Mouse (Mus musculus): Measurements from ENCODE around the gene Adgrg3.

Gene Adgrg3

GRCm38 (mm10) chr8:94992996-94993724, 24.3 kb upstream of the Adgrg3 start:
- peak in 1 of 2 experiments; percentile 9 for DNase-seq

DNA sequence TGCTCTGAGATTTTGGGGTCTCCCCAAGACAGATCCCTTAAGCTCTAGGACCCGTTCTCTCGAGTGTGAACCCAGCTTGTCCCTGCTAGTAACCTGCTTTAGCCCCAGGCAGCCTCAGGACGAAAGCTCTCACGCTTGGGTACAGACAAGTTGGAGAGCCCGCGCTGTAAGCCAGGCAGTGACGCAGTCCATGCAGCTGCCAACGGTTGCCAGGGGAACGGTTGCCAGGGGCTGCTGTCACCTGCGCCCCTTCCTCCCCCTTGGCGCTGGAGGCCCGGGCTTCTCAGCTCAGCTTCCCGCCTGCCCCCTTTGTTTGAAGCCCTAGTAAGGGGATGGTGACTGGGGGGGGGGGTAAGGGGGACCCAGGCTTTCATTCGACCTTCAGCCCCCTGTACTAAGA, 23.5 kb upstream of the Adgrg3 start:
- DNase-seq = peak in 1 of 2 experiments; percentile 23

- DNase-seq = no peak
Observed at GRCm38 (mm10) chr8:94994510-94994909, 23.0 kb upstream of the Adgrg3 start.

DNA sequence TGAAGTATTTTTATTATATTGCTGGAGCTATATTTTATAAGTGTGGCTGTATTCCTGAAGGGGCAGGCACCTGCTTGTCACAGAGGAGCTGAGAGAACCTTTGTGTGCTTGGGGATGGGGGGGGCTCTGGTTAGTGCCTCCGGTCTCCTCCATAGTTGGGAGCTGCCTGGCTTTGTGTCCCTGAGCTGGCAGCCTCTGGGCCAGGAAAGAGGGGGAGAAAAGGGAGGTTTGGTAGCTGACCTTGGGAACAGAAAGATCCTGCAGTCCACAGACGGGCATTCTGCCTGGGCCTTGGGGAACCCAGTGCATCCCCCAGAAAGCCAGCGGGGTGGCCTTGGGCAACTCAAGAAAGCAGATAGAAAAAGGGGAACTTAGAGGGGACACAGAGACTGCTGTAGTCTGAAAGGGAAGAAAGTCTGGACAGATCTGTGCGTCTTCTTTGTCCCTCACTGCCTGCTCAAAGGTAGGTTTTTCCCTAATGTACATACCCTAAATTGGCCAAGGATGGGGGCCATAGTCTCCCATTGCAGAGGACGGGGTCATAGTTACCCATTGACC, 22.1 kb upstream of the Adgrg3 start:
- DNase-seq = peak in 1 of 2 experiments; percentile 23

- no peak for DNase-seq
Observed at GRCm38 (mm10) chr8:94996037-94996436, 21.5 kb upstream of the Adgrg3 start.

DNA sequence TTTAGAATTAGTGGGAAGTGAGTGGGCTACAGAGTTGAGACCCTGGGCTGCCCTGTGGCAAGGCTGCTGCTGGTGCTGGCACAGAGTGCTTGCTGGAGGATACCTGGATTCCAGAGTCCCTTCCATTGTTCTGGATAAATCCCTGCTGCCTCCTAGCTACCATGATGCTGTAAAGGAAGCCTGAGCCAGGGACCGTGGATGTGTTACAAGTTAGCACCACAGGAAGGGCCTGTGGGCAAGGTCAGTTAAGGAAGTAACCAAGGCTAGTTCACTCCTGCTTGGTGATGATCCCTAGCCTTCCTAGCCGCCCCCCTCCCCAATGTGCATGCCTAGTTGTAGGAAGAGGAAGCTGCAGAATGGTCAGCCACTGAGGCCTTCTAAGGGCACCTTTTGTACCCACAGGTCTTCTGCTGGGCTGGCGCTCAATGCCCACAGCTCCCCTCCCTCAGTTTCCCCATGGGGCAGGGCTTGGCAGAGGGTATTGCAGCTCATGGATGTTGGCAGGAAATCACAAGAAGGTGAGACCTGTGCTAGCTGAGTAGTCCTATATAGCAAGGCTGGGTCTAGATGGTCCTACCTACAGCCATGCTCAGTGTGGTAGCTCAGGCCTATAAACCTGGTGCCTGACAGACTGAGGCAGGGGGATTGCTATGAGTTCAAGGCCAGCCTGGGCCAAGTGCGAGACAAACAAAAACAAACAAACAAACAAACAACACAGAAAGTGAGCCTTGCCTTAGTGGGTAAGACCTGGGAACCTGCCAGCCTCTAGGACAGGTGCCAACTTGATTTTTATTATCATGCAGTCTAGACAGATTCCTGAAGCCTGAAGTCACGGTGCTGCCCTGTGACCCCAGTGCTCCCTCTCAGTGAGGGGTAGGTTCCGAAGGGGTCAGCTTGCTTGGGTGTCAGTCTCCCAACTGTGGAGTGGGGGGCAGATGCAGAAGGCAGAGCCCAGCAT, 20.3 kb upstream of the Adgrg3 start:
- DNase-seq = no peak

DNA sequence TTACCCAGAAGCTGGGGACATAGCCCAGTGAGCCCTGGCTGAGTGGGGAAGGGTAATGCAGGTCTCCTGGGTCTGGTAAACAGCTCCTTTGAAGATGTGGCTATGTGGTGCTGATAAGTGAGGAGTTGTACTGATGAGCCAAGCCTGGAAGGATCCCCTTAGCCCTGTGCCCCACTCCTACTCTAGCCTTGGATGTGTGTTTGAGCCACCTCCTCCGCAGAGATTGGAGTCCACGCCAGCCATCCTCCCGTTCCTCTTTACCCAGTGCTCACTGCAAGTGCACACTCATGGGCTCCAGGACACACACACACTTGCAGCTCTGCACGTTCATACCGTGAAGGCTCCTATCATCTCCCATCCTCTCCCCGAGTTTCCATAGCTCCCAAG, 19.6 kb upstream of the Adgrg3 start:
- no peak for DNase-seq

DNA sequence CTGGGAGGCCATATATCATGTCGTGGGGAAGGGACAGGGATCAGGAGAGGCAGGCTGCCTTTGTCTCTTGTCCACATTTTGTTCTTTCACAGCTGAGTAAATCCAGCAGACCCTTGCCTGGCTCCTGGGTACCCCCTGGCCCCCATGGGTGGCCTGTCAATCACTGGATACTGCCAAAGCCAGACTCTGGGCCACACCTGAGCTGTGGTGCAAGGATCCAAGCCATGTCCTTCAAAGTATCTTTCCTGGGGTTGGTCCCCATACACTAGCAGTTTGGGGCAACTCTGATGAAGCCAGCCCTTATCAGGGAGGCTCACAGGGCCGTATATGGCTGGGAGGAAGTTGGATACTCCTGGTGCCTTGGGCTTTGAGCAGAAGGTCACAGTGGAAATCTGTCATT, 19.1 kb upstream of the Adgrg3 start:
- DNase-seq = no peak

DNA sequence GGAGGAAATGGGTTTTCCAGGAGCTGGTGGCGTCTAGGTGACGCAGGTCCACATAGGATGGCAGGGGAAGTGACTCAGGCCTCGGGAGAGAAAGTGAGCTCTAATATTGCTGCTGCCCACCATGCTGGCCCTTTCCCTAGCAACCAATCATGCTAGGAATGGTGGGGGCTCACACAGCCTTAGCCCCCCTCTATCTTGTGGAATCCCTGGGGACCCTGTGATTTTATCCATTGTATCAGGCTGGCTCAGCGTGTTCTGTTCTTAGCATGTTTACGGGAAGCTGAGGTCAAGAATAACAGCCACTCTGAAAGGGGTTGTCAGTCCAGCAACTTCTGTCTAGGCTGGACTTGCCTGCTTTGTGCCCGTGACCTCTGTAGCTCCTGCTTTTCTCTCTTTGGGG, 18.5 kb upstream of the Adgrg3 start:
- DNase-seq = no peak

DNA sequence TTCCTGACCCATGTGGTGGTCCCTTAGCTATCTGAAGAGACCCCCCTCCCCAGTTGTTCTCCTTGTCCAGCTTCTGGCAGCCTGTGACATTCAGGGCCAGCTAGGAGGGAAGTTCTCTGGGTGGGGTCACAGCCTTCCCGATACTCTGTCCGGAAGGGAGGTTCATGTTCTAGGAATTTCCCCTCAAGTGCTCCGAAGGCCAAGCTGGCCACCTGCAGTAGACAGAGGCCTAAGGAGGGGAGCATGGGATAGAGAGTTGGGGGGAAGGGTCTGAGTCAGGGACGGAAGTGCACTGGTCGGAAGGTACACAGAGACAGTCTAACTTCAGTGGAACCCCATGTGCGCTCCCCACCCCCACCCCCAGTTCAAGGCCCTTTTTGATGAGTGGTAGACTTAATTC, 17.5 kb upstream of the Adgrg3 start:
- DNase-seq = no peak

DNA sequence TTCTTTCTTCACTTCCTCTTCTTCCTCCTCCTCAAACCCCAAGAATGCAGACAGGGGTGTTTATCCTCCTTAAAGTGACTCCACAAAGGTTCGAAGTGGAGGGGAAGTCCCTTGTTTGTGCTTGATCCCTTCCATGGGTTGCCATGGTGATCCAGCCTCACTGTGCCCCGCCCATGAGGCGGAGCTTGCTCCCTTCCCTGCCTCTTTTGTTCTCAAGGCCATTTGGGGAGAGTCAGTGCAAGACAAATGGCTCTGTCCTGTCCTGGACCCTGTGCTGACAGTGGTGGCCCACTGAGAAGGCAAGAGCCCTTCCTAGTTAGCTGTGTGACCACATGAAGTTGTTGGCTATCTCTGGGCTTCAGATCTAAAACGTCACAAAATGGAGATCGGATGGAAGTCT, 16.8 kb upstream of the Adgrg3 start:
- DNase-seq = no peak

DNA sequence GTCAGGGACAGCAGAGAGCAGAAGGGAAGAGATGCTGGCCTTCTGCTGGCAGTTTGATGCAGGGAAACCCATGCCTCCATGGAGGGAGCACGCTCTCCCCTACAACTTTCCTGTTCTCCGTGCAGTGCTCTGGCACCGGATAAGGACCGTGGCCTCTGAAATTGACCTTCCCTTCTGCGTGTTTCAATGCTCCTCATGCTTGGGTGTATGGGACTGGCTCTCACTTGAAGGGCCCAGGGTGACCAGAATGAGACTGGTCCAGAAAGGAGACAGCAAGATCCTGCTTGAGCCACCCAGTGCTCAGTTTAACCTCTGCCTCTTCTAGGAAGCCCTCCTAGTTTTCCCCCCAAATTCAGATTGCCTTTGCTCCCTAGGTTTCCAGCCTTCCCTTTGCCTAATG, 16.3 kb upstream of the Adgrg3 start:
- no peak for DNase-seq

DNA sequence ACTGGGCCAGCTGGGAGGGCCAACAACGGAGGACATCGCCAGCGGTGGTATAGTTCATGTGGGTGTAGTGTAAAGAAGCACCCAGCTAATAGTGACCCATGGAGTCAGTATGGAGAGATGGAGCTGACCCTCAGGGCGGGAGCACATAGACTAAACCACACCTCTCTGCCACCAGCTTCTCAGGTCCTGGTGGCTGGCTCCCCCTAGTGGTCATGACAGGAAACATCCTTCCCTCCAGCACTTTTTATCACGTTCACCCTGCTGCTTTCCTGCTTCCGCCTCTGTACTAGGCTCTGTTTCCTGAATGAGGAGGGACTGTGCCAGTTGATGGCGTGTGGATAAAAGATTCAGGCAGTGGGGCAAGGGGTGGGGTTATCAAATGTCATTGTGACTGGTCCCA, 15.8 kb upstream of the Adgrg3 start:
- peak; percentile 63 to 78 for DNase-seq

DNA sequence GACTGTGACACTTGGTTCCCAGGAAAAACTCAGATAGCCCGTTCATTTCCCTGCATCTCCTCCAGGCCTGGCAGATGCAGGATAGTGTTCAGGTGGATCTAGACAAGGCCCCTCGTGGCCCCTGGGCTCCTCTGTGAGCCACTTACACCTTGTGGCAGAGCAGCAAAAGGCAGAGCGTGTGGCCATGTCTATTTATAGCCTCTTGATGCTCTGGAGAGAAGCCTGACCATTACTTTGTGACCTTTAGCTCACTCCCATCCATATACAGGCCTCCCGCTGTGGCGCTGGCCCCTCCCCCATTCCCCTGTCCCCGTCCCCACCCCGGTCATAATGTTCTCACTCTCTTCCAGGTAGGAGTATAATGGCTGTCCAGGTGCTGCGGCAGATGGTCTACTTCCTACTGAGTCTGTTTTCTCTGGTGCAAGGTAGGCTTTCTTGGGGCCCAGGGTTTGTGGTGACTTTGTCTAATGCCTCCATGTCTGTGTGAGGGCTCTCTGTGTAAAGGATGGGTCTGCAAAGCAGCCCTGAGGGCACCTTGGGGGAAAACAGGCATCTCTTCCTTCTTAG, 15.3 kb upstream of the Adgrg3 start:
- peak; percentile 16 to 23 for DNase-seq

GRCm38 (mm10) chr8:95012442-95012919, 5.0 kb upstream of the Adgrg3 start:
- DNase-seq = no peak

DNA sequence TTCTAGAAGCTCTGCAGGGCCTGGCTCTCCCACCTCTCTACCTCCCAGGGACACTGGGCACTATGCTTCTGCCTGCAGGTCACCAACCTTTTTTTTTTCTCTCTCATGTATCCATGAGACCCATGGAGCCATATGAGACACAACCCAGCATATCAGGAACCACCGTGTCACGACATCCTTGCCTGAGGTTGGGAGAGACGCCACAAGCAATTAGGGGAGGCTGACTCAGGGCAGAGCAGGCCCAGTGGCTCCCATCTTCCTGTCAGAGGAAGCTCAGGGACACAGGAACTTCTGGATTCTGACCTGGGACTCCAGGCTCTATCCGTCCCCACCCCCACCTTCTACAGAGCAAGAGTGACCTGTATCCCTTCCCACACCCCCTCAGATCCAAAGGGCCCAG, 1.6 kb upstream of the Adgrg3 start:
- DNase-seq = no peak

DNA sequence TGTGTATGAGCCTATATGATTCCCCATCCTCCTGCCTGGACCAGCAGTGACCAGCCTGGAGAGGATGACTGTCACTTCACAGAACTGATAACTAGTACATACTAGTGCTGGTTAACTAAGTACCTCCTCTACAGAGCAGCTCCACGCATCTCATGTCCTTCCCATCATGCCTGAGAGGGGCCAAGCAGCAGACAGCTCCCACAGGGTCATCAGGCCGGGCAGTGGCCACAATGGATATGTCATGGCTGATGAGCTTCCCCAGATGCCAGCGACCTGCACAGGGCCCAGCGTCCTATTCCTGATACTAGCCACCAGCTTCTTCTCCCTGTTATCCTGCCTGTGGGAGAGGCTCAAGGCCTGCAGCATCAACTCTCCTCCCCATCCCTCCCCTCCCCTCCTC, 808 bp upstream of the Adgrg3 start:
- DNase-seq = no peak

GRCm38 (mm10) chr8:95017969-95018635, 610 bp downstream of the Adgrg3 start:
- no peak for DNase-seq

DNA sequence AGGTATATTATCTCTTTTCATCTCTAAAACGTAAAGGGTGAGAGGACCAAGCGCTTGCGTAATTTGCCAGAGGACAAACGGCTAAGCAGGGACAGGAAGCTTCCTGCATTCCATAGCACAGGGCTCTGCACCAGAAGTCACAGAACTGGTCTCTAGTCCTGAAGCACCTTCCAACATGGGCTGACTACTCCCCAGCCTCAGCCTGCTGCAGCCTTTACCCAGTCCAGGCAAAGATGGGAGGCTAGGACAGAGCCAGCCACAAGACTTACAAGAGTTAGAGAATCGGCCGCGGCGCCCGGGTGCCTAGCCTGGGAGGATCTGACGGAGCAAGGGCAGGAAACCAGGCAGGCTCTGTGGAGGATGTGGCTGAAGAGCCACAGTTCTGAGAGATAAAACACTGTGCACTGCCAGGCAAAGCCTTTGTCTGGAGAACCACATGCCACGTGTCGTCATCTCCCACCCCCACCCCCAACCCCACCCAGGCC, 2.8 kb downstream of the Adgrg3 start:
- no peak for DNase-seq

DNA sequence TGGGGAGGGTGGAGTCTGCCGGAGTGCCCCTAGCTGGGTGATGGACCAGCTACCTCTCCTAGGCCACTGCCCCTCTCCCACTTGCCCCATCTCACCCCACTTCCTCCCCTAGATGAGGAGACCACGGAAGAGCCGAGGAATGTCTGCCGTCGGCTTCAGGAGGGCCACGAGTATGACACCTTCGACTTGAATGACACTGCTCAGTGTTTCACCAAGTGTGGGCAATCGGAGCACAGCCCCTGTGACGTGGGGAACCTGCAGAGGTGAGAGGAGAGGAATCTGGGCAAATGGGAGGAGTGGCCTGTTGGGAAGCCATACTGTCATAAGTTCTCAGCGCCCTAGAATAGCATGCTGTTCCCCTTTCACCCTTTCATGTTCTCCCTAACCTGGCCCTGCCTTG, 3.3 kb downstream of the Adgrg3 start:
- no peak for DNase-seq

GRCm38 (mm10) chr8:95023201-95023600, 5.7 kb downstream of the Adgrg3 start:
- DNase-seq = no peak

DNA sequence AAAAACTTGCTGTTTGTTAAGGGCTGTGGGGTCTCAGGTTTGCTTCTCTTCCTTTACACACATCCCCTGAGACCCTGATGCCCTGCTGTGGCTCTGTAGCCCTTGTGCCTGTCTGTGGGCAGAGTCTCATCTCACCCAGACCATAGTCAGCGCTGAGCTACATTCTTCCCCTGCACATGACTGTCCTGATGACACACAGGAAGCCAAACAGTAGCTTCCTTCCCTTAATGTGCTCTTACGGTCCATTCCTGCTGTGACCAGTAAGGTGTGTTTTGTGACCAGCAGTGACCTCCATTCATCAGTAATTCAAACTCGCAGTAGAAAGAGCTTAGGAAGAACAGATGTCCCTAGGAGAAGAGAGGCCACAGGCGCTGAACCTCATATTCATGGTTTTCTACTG, 6.9 kb downstream of the Adgrg3 start:
- no peak for DNase-seq

- DNase-seq = no peak
Observed at GRCm38 (mm10) chr8:95025421-95025820, 7.9 kb downstream of the Adgrg3 start.
